Mouse (Mus musculus) erythroblast, embryonic 14.5 days (primary cell): ENCODE data around the gene Sae1. TPM values are rescaled to one million over a fixed set of nuclear protein-coding genes. Genes with fewer than 3 reads are reported as not detected.

Experiments
- H3K27me3 ChIP-seq: 2 replicates; pipeline ENCODE4 v1.6.1; 2012; ENCODE audit warnings: inconsistent platforms; ENCODE audit not compliant: control insufficient read depth
- H3K36me3 ChIP-seq: 2 replicates; pipeline ENCODE4 v1.6.1; 2012; ENCODE audit warnings: mild to moderate bottlenecking, inconsistent platforms; ENCODE audit not compliant: control insufficient read depth
- H3K4me1 ChIP-seq: 2 replicates; pipeline ENCODE4 v1.6.1; 2012; ENCODE audit warnings: inconsistent platforms; ENCODE audit not compliant: control insufficient read depth
- H3K4me3 ChIP-seq: replicated peaks from 2 replicates; pipeline ENCODE3; 2012; ENCODE audit warnings: moderate library complexity, mild to moderate bottlenecking, inconsistent platforms
- H3K9me3 ChIP-seq: 2 replicates; pipeline ENCODE4 v1.6.1; 2012; ENCODE audit warnings: low read length, inconsistent platforms, mixed read lengths; ENCODE audit not compliant: control insufficient read depth
- GATA1 ChIP-seq: IDR thresholded peaks from 2 replicates; pipeline ENCODE4 v1.6.1; 2012; ENCODE audit warnings: low read length, inconsistent platforms, mixed read lengths
- TAL1 ChIP-seq: IDR thresholded peaks from 3 replicates; pipeline ENCODE4 v1.6.1; 2012; ENCODE audit warnings: low read length, inconsistent platforms, mixed read lengths
- polyA plus RNA-seq: library from polyadenylated mRNA; stranded (reverse); fragments of >175 nt; gene quantifications from 2 replicates; pipeline ENCODE4 v1.2.3, GENCODE M21; 2012

Gene Sae1
- polyA plus RNA-seq, 1 experiment = 2.0 TPM

DNA sequence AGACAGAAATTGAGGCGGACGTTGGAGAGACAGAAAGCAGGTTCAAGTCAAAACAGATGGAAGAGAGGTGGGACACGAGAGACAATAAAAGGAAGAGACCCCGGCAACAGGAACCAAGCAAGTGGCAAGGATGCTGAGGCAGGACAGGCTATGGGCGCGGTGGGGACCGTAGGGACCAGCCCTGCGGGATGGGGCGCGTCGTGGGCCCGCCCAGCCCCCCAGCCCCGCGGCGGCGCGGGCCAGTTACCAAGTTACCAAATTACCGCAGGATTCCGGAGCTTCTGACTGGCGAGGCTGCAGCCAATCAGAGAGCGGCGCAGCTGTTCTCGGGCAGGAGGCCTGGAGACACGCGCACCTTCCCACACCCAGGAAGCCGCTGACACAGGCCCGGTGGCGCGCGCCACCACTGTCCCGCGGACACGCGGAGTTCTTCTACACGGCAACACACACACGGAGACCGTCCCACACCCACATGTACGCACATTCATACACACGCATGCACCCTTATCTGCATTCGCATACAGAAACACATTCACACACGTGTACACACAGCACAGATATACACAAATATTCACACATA is 92.2 kb downstream of the Sae1 start:
- no peak for TF ChIP-seq GATA1
- no peak for TF ChIP-seq TAL1
- Histone ChIP-seq H3K36me3 (no peaks in the 10 kb centered on the region), H3K4me1 (peaks cover 52% of the 10 kb centered on the region), H3K4me3 (peak overlapping the region; percentile 69), H3K27me3 (peaks cover 32% of the 10 kb centered on the region), H3K9me3 (peaks cover 4% of the 10 kb centered on the region; the same call in 1 of the 2 replicates)

DNA sequence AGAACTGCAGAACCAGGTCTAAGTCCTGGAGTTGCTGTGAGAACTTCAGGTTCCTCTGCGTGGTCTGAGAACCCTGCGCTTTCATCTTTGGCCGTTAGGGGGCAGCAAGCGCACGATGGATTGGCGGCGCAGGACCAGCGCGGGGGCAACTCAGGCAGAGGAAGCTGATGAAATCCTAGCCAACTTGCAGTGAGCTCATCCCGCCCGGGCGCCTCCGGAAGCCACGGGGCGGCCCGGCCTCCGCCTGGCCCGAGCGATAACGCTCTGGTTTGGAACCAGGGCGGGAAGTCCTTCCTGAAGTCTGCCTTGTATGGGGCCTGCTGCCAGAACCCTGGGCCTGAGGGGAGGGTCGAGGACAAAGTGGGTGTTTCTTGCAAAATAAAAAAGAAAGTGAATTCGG is 92.8 kb downstream of the Sae1 start:
- peaks cover 50% of the 10 kb centered on the region for H3K4me1 ChIP-seq
- peak overlapping the region; percentile 69 for H3K4me3 ChIP-seq
- H3K36me3 ChIP-seq = no peaks in the 10 kb centered on the region
- peak; percentile 83 for TF ChIP-seq GATA1
- peak; percentile 84 for TF ChIP-seq TAL1
- peaks cover 4% of the 10 kb centered on the region; the same call in 1 of the 2 replicates for H3K9me3 ChIP-seq
- H3K27me3 ChIP-seq = peaks cover 27% of the 10 kb centered on the region

DNA sequence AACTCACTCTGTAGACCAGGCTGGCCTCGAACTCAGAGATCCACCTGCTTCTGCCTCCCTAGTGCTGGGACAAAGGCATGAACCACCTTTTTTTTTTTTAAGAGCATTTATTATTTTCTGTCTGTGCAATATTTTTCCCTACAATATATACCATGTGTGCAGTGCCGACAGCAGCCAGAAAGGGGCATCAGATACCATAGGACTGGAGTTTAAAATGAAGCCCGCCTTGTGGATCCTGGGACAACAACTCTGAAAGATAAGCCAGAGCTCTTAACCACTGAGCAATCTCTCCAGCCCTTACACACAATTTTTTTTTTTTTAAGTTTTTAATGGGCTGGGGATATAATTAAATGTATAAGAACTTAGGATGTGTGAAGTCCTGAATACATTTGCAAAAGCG is 93.3 kb downstream of the Sae1 start:
- TF ChIP-seq TAL1 (no peak), GATA1 (no peak)
- H3K4me1 ChIP-seq = peaks cover 46% of the 10 kb centered on the region

GRCm38 (mm10) chr7:16287791-16288190 is 99.8 kb downstream of the Sae1 start:
- H3K4me3 ChIP-seq = no peak overlapping the region
- peaks cover 20% of the 10 kb centered on the region for H3K36me3 ChIP-seq
- H3K27me3 ChIP-seq = no peaks in the 10 kb centered on the region
- no peak for TF ChIP-seq GATA1
- no peak for TF ChIP-seq TAL1
- H3K4me1 ChIP-seq = peaks cover 42% of the 10 kb centered on the region
- H3K9me3 ChIP-seq = peaks cover 4% of the 10 kb centered on the region

More for the DNA sequence above, 93.3 kb downstream of the Sae1 start:
- H3K27me3 ChIP-seq = peaks cover 22% of the 10 kb centered on the region
- H3K36me3 ChIP-seq = no peaks in the 10 kb centered on the region
- H3K9me3 ChIP-seq = no peaks in the 10 kb centered on the region
- peak overlapping the region; percentile 69 for H3K4me3 ChIP-seq

DNA sequence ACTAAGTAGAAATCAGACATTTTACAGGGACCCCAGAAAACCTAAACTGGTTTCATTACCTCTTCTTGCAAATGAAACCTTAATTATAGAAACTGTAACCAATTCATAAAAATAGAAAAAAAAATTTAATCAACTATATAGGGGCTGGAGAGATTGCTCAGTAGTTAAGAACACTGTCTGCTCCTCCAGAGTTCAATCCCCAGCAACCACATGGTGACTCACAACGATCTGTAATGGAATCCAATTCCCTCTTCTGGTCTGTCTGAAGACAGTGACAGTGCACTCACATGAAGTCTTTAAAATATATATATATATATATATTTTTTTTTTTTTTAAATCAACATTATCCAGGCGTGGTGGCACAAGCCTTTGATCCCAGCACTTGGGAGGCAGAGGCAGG is 100.6 kb downstream of the Sae1 start:
- TF ChIP-seq GATA1 = no peak
- no peak for TF ChIP-seq TAL1
- no peaks in the 10 kb centered on the region for H3K27me3 ChIP-seq
- H3K36me3 ChIP-seq = peaks cover 28% of the 10 kb centered on the region
- peaks cover 42% of the 10 kb centered on the region for H3K4me1 ChIP-seq
- H3K4me3 ChIP-seq = peak overlapping the region; percentile 84
- peaks cover 4% of the 10 kb centered on the region for H3K9me3 ChIP-seq

DNA sequence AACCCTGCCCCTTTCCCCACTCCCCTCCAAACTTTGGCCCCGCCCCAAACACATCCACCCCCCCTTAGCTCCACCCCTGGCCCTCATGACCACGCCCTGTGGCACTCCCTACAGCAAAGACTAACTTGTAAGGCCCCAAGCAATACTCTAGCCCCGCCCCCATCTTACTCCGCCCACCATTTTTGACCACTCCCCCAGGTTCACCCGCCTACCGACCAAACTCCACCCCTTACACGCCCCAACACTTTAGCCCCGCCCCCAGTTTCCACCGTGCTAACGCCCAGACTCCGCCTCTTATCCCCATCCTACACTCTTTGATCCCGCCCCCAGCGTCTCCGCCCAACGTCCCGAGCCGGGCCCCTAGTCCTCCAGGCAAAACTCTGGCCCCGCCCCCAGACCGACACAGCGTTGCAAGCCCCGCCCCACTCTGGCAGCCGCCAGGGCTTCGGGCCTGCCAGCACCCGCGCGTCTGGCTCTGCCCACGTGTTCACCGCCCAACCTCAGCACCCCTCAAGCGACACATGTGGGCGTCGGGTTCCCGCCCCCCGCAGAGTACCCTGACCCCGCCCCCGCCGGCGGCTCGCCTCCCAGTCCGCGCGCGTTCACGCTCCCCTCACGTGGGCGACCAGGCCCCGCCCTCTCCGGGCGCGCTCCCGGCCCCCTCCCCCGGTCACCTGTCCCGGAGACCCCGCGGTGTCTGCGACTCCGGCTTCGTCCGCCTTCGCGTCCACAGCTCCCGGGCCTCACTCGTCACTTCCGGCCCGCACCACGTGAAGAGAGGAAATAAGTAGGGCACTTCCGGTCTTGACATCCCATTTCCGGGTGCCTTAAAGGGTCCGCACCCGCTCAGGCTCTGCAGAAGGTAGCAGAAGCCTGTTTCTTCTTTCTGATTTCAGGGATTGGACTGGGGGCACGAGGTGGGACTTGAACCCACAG is 101.3 kb downstream of the Sae1 start, which contains the start of gene Ccdc9:
Gene Ccdc9, minus strand, starts transcription at position 770 of the 936 bp plus-strand sequence.
- TF ChIP-seq TAL1 (no peak), GATA1 (no peak)

DNA sequence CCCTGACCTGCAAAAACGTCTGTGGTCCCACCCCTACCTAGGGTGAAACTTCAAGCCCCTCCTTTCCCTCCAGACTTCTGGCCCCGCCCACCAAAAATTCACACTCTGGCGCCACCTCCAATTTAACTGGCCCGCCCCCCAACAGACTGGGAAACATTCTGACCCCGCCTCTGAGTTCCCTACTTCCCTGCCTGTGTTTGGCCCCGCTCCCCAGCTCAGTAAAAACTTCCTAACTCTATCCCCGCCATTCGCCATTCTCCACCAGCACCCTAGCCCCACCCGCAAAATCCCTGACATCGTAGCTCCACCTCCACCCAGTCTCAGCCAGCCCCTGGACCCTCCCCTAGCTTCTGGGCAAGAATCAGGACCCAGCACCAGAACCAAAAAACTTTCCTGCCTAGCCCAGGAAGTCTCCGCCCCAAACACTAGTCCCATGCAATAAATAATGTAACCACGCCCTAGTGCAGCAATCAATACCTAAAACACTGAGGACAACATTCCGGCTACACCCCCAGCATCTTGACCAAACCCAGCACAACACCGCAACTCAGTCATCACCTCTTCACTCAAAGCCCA is 102.1 kb downstream of the Sae1 start:
- TF ChIP-seq GATA1 = no peak
- TF ChIP-seq TAL1 = no peak
- H3K36me3 ChIP-seq = peaks cover 43% of the 10 kb centered on the region
- peak overlapping the region; percentile 84 for H3K4me3 ChIP-seq
- H3K4me1 ChIP-seq = peaks cover 43% of the 10 kb centered on the region
- H3K9me3 ChIP-seq = peaks cover 4% of the 10 kb centered on the region
- H3K27me3 ChIP-seq = no peaks in the 10 kb centered on the region

More for the DNA sequence above, 101.3 kb downstream of the Sae1 start, which contains the start of gene Ccdc9:
- Histone ChIP-seq H3K4me1 (peaks cover 43% of the 10 kb centered on the region), H3K27me3 (no peaks in the 10 kb centered on the region), H3K36me3 (peaks cover 35% of the 10 kb centered on the region), H3K4me3 (peak within 1 kb of the TSS; percentile 84), H3K9me3 (peaks cover 4% of the 10 kb centered on the region)

GRCm38 (mm10) chr7:16284904-16285303 is 102.7 kb downstream of the Sae1 start:
- Histone ChIP-seq H3K27me3 (no peaks in the 10 kb centered on the region), H3K4me1 (peaks cover 43% of the 10 kb centered on the region), H3K9me3 (peaks cover 4% of the 10 kb centered on the region), H3K4me3 (peak overlapping the region; percentile 84), H3K36me3 (peaks cover 48% of the 10 kb centered on the region)
- TF ChIP-seq GATA1 = no peak

- Histone ChIP-seq H3K36me3 (peaks cover 55% of the 10 kb centered on the region), H3K4me3 (no peak overlapping the region), H3K27me3 (no peaks in the 10 kb centered on the region), H3K9me3 (peaks cover 4% of the 10 kb centered on the region), H3K4me1 (peaks cover 43% of the 10 kb centered on the region)
- TF ChIP-seq TAL1 = no peak
- TF ChIP-seq GATA1 = no peak
Observed at GRCm38 (mm10) chr7:16284001-16284400, 103.6 kb downstream of the Sae1 start.
